Mouse (Mus musculus): ENCODE data around the gene Bcl9.

Bcl9 gene

DNA sequence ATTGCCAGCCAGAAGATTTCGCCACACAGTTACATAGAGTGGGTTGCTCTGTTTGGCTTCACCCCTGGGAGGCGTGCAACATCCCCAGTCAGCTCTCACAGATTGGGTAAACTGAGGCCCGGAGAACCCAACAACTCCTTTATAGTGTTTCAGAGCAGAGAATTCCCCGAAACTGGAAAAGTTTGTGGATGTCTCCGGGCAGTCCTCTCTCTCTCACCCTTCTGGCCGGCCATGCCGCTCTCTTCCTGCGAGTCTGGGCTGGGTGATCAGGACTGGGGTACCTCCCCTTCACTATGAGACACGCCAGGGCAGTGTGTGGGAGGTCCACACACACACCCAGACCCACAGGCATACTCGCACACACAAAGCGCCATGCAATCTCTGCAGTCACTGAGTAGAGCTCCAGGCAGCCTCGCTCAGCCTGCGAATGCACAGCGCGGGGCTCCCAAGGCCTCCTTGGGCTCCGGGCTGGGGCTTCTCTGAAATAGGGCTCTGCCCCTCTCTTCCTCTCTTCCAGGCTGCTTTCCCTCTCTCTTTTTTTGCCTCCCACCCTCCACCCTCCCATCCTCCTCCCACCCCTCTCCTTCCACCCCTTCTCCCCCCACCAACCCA lies 670 bp downstream of the Bcl9 start:
- peak in 1 of 2 experiments; percentile 26 for DNase-seq (ENCODE audit: low spot score in 2 of 2)

DNA sequence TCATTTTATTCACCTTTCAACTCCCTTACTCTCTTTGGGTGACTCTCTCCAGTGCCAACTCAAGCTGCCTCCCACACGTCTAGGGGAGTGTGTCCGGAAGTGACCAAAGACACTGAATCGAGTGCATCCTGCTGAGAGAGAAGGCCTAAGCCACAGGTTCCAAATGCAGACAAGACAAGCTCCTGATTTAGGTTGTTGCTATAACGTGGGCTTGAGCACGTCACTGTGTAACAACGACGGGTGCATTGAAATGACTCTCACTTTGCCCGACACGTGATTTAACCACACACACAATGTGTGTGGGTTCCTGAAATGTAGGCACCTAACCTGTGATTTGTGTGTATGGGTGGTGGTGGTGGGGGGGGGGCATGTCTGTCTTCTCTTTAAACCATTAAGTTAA lies 3.4 kb downstream of the Bcl9 start:
- DNase-seq (ENCODE audit: low spot score in 2 of 2) = no peak

- DNase-seq (ENCODE audit: low spot score in 2 of 2) = no peak
Observed at GRCm38 (mm10) chr3:97284878-97285277, 12.8 kb downstream of the Bcl9 start.

DNA sequence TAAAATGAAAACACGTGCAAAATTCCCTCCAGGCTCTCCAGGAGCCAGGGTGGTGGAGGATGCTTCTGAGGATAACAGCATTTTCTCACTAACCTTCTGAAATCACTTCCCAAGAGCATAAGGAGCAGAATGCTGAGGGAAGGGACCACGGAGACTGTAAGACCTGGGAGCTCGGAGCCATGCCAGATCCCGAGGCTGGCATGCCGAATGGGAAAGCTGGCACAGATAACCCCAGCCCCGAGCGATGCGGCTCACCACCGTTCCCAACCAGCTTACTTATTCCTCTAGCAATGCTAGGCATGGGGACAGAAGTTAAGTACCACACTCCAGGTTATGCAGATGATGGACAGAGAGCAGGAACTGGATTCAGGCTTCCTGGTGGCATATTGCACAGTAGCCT lies 13.7 kb downstream of the Bcl9 start:
- no peak for DNase-seq (ENCODE audit: low spot score in 2 of 2)

- DNase-seq (ENCODE audit: low spot score in 2 of 2) = no peak
Observed at GRCm38 (mm10) chr3:97281426-97281825, 16.3 kb downstream of the Bcl9 start.

DNA sequence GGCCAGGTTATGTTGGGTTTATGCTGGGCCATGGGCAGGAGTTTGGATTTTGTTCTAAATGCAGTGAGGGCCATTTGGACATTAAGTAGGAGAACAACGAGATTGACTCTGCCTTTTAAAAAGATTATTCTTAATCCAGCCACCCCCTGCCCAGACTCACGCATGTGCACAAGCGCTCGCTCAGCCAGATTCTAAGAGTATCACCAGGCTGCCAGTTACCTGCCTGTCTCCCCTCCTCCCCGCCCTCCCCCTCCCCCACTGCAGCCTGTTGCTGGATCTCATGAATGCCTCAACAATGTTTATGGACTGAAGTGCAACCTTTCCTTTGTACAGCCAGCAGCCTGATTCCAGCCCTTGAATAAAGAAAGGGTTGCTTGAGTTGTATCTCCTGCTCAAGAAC lies 22.0 kb downstream of the Bcl9 start:
- DNase-seq (ENCODE audit: low spot score in 2 of 2) = no peak

- no peak for DNase-seq (ENCODE audit: low spot score in 2 of 2)
Observed at GRCm38 (mm10) chr3:97274516-97275230, 23.0 kb downstream of the Bcl9 start.

DNA sequence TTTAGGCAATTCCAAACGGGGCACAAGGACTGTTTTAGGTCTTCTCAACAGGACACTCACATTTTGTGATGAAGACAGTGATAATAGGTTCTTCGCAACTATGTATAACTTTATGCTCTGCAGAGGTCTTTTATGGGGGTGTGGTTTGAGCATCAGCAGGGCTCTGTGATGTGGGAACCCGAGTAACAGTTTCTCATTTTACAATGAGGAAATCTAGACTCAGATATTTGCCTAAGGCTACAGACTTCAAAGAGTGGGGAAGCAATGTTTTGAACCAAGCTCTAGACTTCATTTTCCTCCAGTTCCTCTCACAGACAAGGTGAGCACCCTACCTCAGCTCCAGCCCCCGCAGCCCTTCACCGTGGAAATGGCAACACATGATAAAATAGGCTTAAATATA lies 23.8 kb downstream of the Bcl9 start:
- DNase-seq (ENCODE audit: low spot score in 2 of 2) = no peak

- no peak for DNase-seq (ENCODE audit: low spot score in 2 of 2)
Observed at GRCm38 (mm10) chr3:97265667-97266415, 31.9 kb downstream of the Bcl9 start.

DNA sequence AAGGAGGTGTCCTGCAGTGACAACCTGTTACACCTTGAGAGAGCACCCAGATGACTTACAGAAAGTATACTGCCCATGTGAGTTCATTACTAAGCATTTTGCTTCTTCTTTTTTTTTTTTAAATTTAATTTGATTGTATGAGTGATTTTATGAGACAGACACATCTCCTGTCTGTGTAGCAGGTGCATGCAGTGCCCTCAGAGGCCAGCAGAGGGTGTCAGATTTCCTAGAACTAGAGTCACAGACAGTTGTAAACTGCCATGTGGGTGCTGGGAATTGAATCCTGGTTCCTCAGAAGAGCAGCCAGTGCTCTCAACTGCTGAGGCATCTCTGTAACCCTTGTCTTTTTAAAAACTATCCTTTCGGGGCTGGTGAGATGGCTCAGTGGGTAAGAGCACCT lies 35.5 kb downstream of the Bcl9 start:
- DNase-seq (ENCODE audit: low spot score in 2 of 2) = no peak

GRCm38 (mm10) chr3:97255706-97256339 lies 41.9 kb downstream of the Bcl9 start:
- no peak for DNase-seq (ENCODE audit: low spot score in 2 of 2)

DNA sequence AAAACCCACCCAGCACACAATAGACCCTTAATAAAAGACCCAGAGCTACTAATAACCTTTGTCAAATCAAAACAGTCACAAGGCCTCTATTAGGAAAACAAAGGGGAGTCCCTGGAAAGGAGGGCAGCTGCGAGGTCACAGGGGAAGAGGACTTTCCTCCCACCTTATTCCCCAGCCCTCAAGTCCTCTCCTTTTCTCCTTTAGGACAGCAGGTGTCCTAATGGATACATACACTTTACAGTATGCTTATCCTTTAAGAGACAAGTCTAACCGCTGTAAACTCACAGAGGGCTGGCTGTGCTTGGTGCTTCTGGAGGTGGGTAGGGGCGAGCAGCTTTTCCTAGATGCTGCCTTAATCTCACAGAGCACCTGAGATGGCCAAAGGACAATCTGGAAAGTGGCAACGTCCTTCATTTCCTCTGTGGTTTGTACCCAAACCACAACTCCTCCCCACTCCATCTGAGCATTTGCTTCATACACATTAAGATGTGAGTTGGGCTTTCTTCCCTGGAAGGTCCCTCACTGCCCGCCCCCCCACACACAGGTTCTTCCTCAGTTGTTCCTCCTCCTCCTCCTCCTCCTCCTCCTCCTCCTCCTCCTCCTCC lies 42.8 kb downstream of the Bcl9 start:
- DNase-seq (ENCODE audit: low spot score in 2 of 2) = no peak

DNA sequence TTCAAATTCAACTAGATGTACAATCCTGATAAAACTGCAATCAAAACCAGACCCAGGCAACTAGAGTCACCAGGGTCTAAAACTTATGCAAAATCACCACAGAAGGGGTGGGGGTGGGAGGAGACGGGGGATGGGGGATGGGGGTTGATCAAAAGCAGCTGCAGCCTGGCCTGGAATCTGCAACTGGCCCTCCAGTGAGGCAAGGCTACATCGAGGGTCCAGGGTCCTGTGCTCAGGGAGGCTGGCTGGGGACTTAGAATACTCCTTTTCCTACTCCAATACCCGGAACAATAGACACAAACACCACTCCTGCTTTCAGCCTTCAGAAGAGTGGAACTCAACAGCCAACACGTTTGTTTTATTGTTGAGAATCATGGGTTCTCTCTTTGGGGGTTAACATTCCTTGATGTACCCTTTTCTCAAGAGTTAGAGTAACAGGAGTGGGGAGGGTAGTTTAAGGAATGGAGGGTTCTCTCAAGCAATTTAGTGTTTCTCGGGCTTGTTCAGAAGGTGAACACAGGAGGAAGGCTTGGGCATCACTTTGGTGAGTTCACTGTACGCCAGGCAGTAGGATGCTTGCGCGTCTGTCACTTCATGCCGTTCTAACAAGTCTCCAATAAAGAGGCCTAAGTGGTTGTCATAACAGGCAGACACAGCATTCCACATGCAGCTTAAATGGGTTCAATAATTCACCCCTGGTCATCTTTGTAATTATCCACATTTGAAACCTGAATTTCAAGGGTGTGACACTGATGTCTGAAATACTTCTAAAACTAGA lies 43.7 kb downstream of the Bcl9 start:
- DNase-seq (ENCODE audit: low spot score in 2 of 2) = no peak

GRCm38 (mm10) chr3:97252896-97253295 lies 44.8 kb downstream of the Bcl9 start:
- DNase-seq (ENCODE audit: low spot score in 2 of 2) = no peak

GRCm38 (mm10) chr3:97242629-97243167 lies 55.0 kb downstream of the Bcl9 start:
- DNase-seq (ENCODE audit: low spot score in 2 of 2) = no peak

- DNase-seq (ENCODE audit: low spot score in 2 of 2) = no peak
Observed at GRCm38 (mm10) chr3:97241826-97242225, 55.9 kb downstream of the Bcl9 start.

- DNase-seq (ENCODE audit: low spot score in 2 of 2) = no peak
Observed at GRCm38 (mm10) chr3:97239793-97240192, 57.9 kb downstream of the Bcl9 start.

DNA sequence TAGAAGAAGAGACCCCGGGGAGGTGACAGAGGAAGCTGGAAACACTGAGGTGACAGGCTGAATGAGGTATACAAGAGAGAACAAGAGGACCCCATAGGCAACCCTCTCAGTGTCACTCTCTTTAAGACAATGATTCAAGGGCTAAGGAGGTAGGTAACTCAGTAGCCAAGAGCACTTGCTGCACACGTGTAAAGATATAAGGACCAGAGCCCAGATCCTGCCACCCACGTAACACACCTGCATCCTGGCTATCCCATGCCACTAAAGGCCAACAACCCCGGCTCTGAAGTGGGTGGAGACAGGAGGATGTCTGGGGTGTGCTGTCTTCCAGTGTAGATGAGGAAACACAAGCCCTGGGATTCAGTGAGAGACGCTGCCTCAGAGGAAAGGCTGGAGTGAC lies 58.4 kb downstream of the Bcl9 start:
- no peak for DNase-seq (ENCODE audit: low spot score in 2 of 2)

DNA sequence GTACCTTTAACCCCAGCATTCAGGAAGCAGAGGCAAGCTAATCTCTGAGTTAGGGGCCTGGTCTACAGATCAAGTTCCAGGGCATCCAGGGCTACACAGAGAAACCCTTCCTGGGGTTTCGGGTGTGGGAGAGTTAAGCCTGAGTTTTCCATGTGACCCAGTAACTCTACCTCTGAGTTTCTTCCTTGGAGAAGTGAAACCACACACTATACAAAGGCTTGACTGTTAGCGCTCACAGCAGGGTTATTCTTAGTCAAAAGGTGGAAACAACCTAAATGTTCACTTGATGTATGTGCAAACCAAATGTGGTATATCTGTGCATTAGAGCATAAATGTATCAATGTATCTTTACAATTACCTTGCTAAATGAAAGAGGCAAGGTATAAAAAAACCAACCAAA lies 59.2 kb downstream of the Bcl9 start:
- DNase-seq (ENCODE audit: low spot score in 2 of 2) = no peak

GRCm38 (mm10) chr3:97237403-97237802 lies 60.3 kb downstream of the Bcl9 start:
- DNase-seq (ENCODE audit: low spot score in 2 of 2) = no peak

- peak; percentile 47 to 57 for DNase-seq (ENCODE audit: low spot score in 2 of 2)
Observed at GRCm38 (mm10) chr3:97234797-97235196, 62.9 kb downstream of the Bcl9 start.
